Mouse (Mus musculus) inflammation-experienced regulatory T-cells, adult 6 months (primary cell): ENCODE data around the gene Frmpd3. TPM values are rescaled to one million over a fixed set of nuclear protein-coding genes. Genes with fewer than 3 reads are reported as not detected.

Experiments used
- ATAC-seq: one replicate; pipeline ENCODE4 v1.8.0; 2017
- polyA plus RNA-seq, 3 experiments: library from polyadenylated mRNA; unstranded; fragments of 100-300 nt; shearing (Covaris generic); gene quantifications; one replicate each; pipeline ENCODE4 v1.2.1; 2017

Gene Frmpd3
- polyA plus RNA-seq, 3 experiments from 2014 or later, result not detected

DNA sequence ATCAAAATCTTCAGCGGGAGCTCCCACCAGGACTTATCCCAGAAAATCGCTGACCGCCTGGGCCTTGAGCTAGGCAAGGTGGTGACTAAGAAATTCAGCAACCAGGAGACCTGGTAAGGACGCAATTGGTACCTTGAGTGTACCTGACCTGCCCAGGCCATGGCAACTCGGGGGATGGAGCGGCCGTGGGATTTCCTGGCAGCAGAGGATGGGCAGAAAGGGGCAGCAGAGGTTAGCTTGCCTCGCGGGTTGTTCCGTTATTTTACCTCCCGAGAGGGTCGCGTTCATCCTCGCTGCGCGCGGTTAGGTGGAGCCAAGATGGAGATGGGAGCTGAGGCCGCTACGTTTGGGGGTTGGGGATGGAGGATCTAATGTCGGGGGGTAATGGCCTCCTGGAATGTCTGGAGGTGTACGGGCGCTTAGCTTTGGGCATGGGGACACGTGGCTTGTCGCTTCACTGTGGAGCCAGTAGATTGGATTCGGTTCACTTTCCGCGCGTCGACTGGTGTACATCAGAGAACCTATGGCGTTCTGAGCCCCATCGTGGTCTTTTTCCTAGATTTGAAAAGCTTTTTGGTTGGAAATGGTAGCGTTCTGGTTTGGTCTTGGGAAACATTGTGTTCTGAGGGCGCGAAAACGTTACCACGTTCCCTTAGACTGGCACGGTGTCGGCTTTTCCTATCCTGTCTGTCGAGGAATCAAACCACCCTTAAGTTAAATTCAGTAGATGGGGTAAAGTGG, 114.9 kb downstream of the Frmpd3 start:
- peak; percentile 25 for ATAC-seq

DNA sequence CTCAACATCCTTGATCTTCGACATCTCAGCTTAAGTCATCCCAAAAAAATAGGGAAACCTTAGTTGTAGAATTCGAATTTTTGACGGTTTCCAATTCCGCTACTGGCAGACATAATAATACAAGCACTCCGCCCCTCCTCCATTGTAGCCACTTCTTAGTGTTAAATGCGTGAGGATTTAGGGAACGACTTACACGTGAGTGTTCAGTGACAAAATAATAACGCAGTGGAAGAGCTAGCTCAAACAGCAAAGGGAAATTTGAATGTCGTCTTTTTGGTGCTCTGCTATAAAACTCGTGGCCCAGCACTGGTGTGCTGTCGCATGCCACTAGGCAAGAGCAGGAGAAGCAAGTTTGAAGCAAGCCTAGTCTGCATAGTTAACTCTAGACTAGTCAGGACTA, 115.4 kb downstream of the Frmpd3 start:
- ATAC-seq, result no peak

DNA sequence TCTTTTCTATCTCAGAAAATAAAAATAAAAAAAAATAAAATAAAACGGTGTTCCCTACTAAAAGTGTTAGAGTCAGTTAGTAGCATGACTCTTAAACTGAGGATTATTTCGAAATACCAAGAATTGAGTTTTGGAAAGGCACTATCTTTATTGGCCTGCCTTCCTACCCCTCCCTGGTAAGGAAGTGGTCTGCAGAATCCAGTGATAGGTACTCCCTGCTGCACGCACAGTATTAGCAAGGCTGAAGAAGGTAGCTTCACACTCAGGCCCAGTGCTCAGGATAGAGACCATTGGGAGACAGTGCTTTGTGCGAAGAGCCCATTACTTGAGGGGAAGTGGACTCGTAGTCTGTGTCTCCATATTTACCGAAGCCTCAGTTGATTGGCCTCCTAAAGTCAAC, 136.2 kb downstream of the Frmpd3 start:
- no peak for ATAC-seq

DNA sequence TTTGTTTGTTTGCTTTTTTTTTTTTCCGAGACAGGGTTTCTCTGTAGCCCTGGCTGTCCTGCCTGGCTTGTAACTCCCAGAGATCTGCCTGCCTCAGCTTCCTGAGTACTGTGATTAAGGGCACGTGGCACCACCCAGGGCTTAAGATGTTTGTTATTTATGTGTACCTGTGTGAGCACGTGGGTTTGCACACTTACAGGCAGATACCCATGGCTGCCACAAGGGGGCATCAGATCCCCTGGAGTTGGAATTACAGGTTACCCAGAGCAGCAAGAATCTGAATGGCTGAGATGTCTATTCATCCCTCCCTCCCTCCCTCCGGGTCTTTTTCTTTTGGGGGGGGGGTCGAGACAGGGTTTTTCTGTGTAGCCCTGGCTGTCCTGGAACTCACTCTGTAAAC, 137.1 kb downstream of the Frmpd3 start:
- peak; percentile 64 for ATAC-seq

Other genes starting within 250 kb of the Frmpd3 start
- 10 to 100 TPM; 41.7 to 51.8 (median 41.8) TPM for gene Prps1, start 114.3 kb downstream of the Frmpd3 start, polyA plus RNA-seq